Mouse (Mus musculus): ENCODE results near the gene Ttc24.
A peak's percentile ranks its signal among the peaks of the same experiment; 100 is the strongest.

The Ttc24 gene

DNA sequence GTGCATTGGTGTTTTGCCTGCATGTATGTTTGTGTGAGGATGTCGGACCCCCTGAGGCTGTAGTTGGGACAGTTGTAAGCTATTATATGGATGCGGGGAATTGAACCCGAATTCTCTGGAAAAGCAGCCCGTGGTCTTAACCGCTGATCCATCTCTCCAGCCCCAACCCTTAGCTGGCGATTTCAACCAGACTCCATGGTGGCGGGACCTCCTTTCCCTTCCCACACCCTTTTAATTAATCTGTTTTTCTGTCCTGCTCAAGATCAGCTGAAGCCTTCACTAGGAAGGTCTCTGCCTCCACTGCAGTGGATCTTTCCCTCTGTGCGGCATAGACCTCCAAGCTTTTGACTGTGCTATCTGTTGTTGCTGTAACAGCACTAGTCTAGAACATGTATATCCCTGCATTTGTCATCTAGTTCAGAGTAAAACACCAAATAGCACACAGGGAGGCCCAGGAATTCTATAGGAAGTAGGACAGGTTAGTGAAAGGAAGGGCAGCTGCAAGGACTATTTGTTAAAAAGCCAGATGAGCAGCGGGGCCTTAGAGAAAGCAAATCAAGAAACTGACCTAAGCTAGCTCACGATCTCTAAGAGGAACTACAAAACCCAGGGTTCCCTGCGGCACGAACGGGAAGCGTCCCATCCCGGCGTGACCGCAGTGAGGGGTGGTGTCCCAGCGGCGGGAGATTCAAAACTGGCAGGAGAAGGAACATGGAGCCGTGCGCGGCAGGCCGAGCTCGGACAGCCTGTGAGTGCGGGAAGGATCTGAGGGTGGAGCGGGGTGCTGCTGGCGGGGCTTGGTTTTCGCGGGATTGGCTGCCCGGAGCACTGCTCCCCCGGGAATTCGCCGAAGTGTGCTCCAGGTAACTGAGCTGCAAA, 3.5 kb upstream of the Ttc24 start, which contains the start of gene Iqgap3:
Iqgap3 (plus strand) TSS at position 627 of the 879 bp plus-strand sequence.
- peak; percentile 81 to 89 for DNase-seq (ENCODE audit: low spot score in 2 of 2)

DNA sequence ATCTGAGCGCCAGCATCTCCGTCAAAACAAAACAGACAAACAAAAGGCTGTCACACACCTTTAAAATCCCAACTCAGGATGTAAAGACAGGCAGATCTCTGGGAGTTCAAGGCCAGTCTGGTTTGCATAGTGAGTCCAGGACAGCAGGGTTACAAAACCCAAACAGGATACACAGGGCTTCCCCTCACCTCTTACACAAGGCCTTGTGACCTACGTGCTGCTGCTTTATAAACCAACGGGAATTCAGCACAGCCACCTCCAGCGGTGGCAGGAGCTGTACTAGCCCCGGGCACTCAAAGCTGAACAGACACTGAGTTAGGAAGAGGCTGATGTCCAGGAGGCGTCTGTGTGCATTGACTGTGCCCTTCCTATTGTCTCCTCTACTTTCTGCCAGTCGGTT, 663 bp downstream of the Ttc24 start:
- no peak for DNase-seq (ENCODE audit: low spot score in 2 of 2)

DNA sequence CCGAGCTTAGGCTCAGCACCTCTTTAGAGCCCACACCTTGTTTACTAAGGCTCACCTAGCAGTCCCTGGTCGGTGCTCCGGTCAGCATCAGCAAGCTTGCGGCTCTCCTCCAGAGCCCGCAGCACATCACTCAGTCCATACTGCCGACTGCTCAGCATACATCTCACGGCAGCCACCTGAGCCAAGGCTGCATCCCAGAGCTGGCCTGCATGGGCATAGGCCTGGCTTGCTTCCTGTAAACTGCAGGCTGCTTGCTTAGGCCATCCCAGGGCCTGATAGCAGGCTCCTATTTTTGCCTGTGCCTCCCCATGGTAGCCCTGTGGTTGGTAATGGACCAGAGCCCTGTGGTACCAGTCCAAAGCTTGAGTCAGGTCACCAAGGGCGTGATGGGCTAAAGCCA, 3.3 kb downstream of the Ttc24 start:
- no peak for DNase-seq (ENCODE audit: low spot score in 2 of 2)

DNA sequence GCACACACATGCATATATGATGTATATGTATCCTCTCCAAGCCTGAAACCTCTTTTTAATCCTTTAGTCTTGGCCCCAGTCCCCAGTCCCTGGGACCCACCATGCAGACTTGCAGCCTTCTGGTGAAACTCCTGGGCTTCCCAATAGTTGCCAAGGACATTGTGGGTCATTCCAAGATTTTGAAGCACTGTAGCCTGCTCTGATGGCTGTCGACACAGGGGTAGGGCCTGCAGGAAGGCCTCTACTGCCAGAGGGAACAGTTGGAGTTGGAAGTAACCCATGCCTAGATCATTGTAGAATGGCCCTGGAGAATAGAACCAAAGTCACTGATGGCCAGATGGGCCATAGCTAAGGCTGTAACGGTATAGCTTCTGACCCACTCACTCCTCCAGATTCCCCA, 3.8 kb downstream of the Ttc24 start:
- DNase-seq (ENCODE audit: low spot score in 2 of 2), result no peak

DNA sequence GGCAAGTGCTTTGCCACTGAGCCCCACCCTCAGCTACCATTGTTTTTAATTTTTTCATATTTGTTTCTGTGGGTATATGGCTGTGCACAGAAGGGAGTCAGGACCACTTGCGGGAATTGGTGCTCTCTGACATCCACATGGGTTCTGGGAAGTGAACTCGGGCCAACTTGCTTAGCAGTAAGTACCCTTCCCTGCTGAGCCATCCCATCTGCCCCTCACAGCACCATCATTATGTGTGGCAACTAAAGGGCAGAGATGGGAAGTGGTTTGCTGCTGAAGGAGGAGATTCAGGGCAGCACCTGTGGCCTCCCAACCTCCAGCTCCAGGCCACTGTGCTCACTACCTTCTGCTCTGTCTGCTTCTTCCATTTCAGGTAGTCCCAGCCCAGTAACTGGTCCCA, 4.5 kb downstream of the Ttc24 start:
- DNase-seq (ENCODE audit: low spot score in 2 of 2), result no peak

DNA sequence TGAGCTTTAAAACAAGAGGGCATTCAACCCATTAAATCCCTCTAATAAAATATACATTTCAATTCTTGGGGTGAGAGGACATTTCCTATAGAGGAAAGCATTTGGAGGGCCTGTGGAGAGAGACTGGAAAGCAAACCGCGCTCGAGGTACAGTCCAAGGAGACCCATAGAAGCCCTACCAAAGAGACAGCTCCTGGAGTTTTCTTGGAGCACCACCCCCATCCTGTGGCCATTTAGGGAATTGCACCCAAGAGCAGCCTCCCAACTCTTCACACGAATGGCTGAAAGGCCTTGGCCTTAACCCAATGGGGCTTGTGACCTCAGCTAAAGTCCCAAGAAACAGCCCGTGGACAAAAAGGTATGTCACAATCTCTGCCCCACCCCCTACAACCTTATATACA, 6.3 kb downstream of the Ttc24 start:
- peak; percentile 92 to 93 for DNase-seq (ENCODE audit: low spot score in 2 of 2)

DNA sequence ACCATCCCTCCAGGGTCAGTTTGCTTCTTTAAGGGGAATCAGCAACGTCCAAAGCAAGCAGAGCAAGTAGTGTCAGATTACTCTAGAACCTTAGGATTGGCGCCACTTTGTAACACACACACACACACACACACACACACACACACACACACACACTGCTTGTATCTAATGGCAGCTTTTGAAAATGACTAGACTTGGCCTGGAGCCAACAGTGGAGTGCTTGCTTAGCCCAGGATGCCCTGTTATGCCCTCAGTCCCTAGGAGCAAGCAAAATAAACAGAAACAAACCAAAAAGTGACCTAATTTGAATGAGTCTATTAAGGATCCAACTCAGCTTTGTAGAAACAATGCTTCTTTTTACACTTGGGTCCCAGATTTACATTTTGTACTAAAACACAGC, 9.7 kb downstream of the Ttc24 start:
- no peak for DNase-seq (ENCODE audit: low spot score in 2 of 2)

DNA sequence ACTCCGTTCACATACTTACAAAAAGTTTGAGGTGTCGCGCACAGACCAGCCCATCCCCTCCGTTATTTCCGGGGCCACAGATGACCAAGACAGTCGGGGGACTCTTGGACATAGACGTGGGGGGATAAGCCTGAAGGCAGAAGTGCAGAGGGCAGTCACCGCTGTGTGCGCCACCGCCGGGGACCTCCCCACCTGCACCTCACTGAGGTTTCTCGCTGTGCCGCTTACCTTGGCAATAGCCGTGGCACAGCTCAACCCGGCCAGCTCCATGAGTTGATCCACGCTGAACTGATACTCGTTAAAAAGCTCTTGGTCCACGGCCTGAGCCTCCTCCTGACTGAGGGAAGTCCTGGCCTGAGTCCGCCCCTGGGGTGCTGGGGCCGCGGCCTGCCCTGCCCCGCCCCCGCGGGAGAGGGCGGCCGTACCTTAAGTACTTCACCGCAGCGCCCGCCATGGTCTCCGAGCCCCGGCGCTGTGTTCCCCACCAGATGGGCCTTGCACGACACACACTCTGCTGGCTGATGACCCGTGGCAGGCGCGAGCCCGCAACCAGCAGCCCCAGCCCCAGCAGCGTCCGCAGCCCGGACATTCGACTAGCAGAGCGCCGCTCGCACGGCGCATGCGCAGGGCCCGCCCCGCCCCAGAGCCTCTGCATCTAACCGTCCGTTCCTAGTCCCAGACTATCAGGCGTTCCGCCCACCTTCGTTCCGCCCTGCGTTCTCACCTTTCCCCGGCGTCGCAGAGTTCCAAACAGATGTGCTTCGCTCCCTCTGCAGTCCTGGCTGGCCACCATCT, 20.0 kb downstream of the Ttc24 start, which contains the start of gene Naxe:
Naxe (minus strand) TSS at position 594 of the 795 bp plus-strand sequence.
- DNase-seq (ENCODE audit: low spot score in 2 of 2), result peak; percentile 81 to 83

DNA sequence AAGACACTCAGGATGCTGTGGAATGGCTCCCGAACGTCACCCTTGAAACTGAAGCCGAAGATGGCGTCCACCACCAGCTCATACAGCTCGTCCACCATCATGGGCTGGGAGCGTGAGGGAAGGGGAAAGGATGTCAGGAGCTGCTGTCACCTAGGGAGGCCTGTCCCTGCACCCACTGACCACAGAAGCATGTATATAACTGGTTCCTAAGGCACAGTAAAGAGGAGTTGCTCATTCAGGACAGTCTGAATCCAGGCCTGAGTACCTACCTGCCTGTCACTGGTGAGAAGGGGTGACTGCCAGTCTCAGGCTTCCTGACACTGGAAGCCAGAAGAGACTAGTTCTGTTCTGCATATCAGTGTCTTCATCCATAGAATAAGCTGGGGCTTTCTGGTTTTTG, 21.1 kb downstream of the Ttc24 start:
- no peak for DNase-seq (ENCODE audit: low spot score in 2 of 2)

DNA sequence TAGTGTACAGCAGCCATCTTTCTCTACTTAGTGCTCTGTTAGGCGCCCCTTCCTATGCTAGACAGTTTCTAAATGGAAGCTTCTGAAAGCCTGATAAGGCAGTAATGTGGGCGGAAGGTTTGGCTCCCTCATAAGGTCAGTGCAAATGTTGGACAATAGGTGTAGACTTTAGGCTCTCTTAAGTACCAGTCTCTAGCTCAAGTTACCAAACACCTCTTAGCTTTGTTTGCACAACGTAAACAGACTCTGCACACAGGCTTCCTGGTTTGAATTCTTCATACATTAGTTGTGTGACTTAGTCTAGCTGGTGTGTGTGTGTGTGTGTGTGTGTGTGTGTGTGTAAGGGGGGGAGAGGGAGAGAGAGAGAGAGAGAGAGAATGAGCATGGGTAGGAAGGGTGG, 28.6 kb downstream of the Ttc24 start:
- DNase-seq (ENCODE audit: low spot score in 2 of 2), result no peak

DNA sequence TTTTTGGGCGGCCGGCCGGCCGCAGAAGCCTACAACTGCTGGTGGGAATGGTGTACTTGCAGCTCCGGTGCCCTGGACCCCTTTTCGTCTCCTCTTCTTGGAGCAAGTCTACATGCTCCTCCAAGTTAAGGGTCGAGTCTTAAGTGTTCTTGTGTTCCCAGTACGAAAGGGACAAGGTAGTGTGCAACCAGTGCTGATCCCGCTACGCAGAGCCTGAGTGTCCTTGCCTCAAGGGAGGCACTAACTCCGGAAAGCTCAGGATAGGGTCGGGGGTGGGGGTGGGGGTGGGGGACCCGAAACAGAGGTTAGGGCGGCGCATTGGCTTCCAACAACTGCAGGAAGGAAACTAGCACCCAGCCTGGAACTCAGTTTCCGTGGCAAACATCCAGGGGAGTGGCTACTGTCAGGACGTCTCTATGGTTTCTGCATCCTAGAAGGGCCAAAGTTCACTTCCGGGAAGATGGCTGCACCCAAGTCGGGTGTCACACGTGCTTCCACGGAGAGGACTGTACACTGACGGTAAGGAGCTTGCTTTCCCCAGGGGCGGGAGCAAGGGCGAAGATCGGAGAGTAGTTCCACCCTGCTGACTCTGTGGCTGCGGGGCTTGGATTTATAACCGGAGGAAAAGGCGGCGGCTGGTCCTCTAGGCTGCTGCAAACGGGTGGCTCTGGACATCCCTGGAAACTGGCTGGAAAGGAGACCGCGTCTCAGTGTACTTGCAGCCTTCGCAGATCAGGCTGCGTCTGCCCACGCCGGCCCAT, 35.3 kb downstream of the Ttc24 start, which contains the start of gene Gpatch4:
Gpatch4 (plus strand) TSS at position 448 of the 761 bp plus-strand sequence.
- DNase-seq (ENCODE audit: low spot score in 2 of 2), result peak; percentile 86 to 89

DNA sequence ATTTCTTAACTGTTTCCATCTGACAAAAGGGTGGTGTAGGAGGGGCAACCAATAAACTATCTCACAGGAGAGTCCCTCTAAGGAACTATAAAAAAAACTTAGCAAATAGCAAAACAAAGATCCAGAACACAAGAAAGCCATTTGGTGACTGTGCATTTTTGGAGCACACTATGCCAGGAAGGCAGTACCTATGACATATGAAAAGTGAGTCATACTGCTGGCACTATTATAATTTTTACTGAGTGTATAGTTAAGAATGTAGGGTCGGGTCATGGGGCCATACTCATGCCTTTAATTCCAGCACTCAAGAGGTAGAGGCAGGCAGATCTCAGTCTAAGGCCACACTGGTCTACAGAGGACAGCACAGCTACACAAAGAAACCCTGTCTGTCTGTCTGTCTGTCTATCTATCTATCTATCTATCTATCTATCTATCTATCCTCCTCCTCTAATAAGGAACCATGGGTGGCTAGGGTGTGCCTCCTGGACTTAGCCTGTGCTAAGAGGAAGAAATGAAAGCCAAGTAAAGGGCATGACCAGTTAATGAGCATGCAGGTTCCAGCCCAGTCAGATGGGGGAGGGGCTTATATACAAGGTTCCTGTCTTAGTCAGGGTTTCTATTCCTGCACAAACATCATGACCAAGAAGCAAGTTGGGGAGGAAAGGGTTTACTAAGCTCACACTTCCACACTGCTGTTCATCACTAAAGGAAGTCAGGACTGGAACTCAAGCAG, 42.4 kb downstream of the Ttc24 start:
- no peak for DNase-seq (ENCODE audit: low spot score in 2 of 2)

DNA sequence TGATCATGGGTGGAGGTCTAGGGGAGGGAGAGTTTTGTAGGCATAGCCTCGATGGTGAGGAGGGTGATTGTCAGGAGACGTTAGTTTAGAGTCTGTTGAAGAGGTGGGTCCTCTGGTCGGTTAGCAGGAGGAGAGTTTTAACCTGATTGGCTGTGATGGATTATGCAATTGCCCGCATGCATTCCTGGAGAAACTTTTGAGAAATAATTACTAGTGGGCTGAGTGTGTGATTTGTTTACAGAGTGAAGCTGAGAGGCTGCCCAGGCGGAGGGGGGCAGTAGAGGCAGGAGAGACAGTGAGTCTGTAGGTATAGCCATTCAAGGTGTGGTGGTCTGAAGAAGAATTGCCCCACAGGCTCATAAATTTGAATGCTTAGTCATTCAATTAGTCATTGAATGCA, 44.6 kb downstream of the Ttc24 start:
- no peak for DNase-seq (ENCODE audit: low spot score in 2 of 2)

DNA sequence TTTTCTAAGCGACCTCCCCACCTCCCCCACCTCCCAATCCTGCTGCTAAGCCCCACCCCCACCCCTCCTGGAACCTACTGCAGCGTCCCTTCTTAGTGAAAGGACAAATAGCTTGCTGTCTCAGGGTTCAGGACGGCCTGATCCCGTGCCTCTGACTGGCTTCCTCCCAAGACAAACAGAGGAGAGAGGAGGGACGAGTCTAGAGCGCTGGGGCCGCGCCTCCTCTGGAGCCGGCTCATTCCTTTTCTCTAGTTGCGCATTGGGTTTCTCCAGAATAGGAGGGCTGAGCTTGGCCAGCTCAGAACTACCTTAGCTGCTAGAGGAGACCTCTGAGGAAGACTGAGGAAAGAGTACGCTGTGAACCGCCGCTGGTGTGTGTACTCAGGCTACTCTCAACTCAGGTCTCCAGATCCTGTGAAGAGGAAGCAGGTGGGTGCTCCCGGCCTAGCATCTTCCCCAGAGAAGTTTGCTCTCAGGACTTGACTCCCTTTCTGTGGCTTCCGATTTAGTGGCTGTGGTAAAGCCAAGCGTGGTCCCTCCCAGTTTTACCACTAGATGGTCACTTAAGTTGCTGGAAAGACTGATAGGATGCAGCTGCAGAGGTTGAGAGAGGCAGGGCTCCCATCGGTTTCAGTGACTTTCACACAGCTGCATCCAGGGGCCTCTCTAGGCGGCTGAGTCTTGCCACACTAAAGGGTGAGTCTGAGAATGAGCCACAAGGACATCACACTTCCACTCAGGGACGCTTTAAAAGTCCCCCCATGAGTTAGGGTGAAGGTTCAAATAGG, 47.3 kb downstream of the Ttc24 start:
- peak; percentile 14 to 42 for DNase-seq (ENCODE audit: low spot score in 2 of 2)

DNA sequence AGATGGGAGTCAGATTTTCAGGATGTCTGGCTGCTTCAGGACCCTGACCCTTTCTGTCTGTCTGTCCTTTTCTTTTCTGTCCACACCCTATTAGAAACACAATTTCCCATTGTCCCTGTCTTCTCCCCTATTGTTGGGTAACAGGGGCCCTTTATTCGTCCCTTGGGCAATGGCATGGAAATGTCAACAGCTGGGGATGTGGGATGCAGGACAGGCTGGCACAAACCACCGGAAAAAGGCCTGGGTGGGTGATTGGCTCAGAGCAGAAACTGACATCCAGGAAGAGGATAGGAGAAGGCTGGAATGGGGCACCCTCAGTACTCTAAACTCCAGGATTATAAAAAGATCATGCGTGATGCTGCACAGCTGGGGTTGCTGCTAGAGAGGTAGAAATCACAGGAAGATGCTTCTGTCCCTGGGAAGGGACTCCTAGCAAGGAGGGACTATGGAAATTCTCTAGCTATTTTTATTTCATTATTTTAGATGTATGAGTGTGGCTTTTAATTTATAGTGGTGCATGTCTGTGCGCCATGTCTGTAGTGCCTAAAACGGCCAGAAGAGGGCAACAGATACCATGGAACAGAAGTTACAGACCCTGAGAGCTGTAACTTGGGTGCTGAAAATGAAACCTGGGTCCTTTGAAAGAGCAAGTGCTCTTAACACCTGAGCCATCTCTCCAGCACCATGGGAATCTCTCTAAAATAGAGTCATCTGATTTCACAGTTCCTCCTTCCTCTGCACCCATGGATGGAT, 50.5 kb downstream of the Ttc24 start, which contains the start of gene Hapln2:
Hapln2 (minus strand) TSS at position 150 of the 753 bp plus-strand sequence.
- no peak for DNase-seq (ENCODE audit: low spot score in 2 of 2)

DNA sequence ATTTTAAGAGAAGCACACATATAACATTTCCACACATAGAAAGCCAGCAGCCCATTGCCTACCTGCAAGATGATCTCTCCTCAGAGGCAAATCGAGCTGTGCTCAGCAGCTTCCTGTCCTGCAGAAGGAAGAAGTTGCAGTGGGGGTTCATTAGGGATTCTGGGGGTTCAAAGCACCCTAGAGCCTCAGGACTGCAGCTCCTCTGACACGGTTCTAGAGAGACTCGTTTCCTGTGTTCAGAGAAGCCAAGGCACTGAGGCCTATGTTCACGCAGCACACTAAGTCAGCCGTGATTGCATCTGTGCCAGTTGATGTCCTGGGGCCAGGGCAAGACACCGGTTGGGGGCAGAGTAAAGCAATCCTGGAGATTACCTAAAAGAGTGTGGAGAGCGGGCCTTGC, 51.3 kb downstream of the Ttc24 start:
- DNase-seq (ENCODE audit: low spot score in 2 of 2), result no peak

DNA sequence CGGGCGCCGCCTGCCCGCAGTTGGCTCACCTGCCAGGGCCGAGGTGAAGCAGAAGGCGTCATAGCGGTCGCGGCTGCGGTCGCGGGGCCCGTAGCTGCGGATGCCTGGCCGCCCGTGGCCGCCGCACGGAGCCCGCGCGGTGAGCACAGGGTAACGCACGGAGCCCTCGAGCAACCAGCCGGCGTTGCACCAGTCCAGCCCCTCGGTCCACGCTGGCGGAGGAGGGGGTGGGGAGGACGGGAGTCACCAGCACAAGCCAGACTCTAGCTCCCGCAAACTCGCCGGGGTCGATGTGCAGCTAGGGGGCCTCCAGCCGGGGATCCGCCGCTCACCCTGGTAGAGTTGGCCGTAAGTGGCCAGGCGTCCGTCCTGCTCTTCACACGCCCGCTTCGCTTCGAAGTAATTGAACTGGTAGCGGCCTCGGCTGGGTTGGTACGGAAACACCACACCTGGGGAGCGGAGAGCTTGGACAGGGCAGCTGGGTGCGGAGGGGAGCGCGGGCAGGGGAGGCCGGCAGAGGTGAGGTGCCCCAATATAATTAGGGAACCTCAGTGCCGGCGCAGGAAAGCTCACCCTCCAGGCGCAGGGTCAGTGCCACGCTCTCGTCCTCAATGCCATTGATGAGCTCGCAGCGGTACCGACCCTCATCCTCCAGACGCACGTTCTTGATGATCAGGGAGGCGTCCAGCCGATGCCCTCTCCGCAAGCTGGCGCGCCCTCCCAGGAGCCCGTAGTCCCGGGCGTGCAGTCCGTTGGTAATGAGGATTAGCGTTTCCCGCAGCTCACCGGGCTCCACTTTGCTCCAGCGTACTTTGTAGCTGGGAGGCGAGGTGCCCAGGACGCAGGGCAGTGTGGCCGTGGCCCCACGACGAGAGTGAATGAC, 54.7 kb downstream of the Ttc24 start:
- DNase-seq (ENCODE audit: low spot score in 2 of 2), result no peak

Data from frontal cortex, postnatal 36 days (tissue).